Mouse (Mus musculus) granulocyte monocyte progenitor cell, adult 5-6 weeks (primary cell): ENCODE measurements around the gene Tmem138. TPM values are rescaled to one million over a fixed set of nuclear protein-coding genes. Genes with fewer than 3 reads are reported as not detected.

Experiments
- total RNA-seq, 2 experiments: library from RNA; stranded (forward) in 1 of 2; stranded (reverse) in 1 of 2; fragments of 200-712, 200-1000 nt in 1 of 2; fragments of >200 nt in 1 of 2; fragmentation: Nextera tagmentation in 1 of 2; gene quantifications; 2 replicates each; pipeline ENCODE4 v1.2.3; 2014 to 2017

The Tmem138 gene
- total RNA-seq, 2 experiments from 2014 or later, result 5.8 to 24.4 TPM

Other genes starting within 250 kb of the Tmem138 start
- gene Syt7, start 188.3 kb downstream of the Tmem138 start, total RNA-seq (2014; fragmentation: Nextera tagmentation), result not detected in 2 replicates
- gene Syt7, start 188.3 kb downstream of the Tmem138 start, total RNA-seq (2017), result not detected in 2 replicates
- gene Lrrc10b, start 119.9 kb downstream of the Tmem138 start, total RNA-seq (2014; fragmentation: Nextera tagmentation), result not detected in 2 replicates
- gene Lrrc10b, start 119.9 kb downstream of the Tmem138 start, total RNA-seq (2017), result 0.34 TPM in 1 of 2 replicates, not detected in the other
- 1.2 TPM in 1 of 2 replicates, not detected in the other for gene Ppp1r32, start 94.4 kb downstream of the Tmem138 start, total RNA-seq (2014; fragmentation: Nextera tagmentation)
- not detected in 2 replicates for gene Ppp1r32, start 94.4 kb downstream of the Tmem138 start, total RNA-seq (2017)
- 73.3 and 88.9 TPM in 2 replicates for gene Cpsf7, start 52.1 kb downstream of the Tmem138 start, total RNA-seq (2014; fragmentation: Nextera tagmentation)
- gene Cpsf7, start 52.1 kb downstream of the Tmem138 start, total RNA-seq (2017), result 34.5 and 36.4 TPM in 2 replicates
- gene Sdhaf2, start 51.2 kb downstream of the Tmem138 start, total RNA-seq (2014; fragmentation: Nextera tagmentation), result 42.9 and 44.4 TPM in 2 replicates
- 48.7 and 58.9 TPM in 2 replicates for gene Sdhaf2, start 51.2 kb downstream of the Tmem138 start, total RNA-seq (2017)
- gene Tmem216, start 21.1 kb downstream of the Tmem138 start, total RNA-seq (2014; fragmentation: Nextera tagmentation), result 30.4 and 39.5 TPM in 2 replicates
- 19.9 and 27.1 TPM in 2 replicates for gene Tmem216, start 21.1 kb downstream of the Tmem138 start, total RNA-seq (2017)
- 35.1 and 39.7 TPM in 2 replicates for gene Cyb561a3, start 190 bp downstream of the Tmem138 start, total RNA-seq (2014; fragmentation: Nextera tagmentation)
- gene Cyb561a3, start 190 bp downstream of the Tmem138 start, total RNA-seq (2017), result 21.7 and 31.3 TPM in 2 replicates
- 174 and 186 TPM in 2 replicates for gene Ddb1, start 28.0 kb upstream of the Tmem138 start, total RNA-seq (2014; fragmentation: Nextera tagmentation)
- gene Ddb1, start 28.0 kb upstream of the Tmem138 start, total RNA-seq (2017), result 345 and 427 TPM in 2 replicates
- 12.8 and 13.0 TPM in 2 replicates for gene Tkfc, start 28.3 kb upstream of the Tmem138 start, total RNA-seq (2014; fragmentation: Nextera tagmentation)
- 5.0 and 7.1 TPM in 2 replicates for gene Tkfc, start 28.3 kb upstream of the Tmem138 start, total RNA-seq (2017)
- not detected in 2 replicates for gene Vwce, start 56.9 kb upstream of the Tmem138 start, total RNA-seq (2014; fragmentation: Nextera tagmentation)
- gene Vwce, start 56.9 kb upstream of the Tmem138 start, total RNA-seq (2017), result 1.1 TPM in 1 of 2 replicates, not detected in the other
- not detected in 2 replicates for gene Pga5, start 100.7 kb upstream of the Tmem138 start, total RNA-seq (2014; fragmentation: Nextera tagmentation)
- gene Pga5, start 100.7 kb upstream of the Tmem138 start, total RNA-seq (2017), result not detected in 2 replicates
- 21.1 and 23.8 TPM in 2 replicates for gene Vps37c, start 111.4 kb upstream of the Tmem138 start, total RNA-seq (2014; fragmentation: Nextera tagmentation)
- 15.3 and 20.0 TPM in 2 replicates for gene Vps37c, start 111.4 kb upstream of the Tmem138 start, total RNA-seq (2017)
- not detected in 2 replicates for gene Cd5, start 161.6 kb upstream of the Tmem138 start, total RNA-seq (2014; fragmentation: Nextera tagmentation)
- gene Cd5, start 161.6 kb upstream of the Tmem138 start, total RNA-seq (2017), result not detected in 2 replicates